Mouse (Mus musculus) induced T-regulatory cell, adult 2 months (primary cell): ENCODE data around the gene Ephb2.

ENCODE experiments used
- DNase-seq: peaks from one replicate; pipeline ENCODE4 v3.0.0-alpha.2; 2012; ENCODE audit warnings: low read depth

The Ephb2 gene

DNA sequence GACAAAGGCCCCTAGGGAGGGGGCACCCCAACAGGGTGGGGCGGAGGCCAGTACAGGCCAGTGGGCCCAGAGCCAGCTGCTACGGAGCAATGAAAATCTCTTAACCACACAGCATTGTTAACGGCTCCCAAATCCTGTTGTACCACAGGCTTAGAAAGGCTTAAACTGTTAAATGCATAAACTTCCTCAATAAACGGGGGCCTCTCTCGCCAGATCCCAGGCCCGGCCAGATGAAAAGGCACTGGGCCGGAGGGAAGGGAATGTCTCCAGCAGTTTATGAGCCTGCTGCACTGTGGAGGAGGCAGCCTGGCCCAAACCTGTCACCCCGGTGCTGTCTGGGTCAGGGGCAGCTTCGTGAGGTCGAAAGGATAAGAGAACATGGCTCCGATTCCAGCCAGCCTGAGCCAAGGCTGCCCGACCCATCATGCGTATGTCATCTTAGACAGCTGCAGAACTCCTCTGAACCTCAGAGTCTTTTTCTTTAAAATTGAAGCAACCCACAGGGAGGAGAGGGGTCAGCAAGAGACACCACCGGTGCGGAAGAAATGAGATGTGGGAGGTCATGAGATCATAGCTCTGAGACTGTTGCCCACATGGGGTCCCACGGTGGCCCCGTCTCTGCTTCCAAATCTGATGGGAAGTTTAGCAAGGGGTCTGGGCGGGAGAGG, 73.9 kb downstream of the Ephb2 start:
- no peak for DNase-seq

DNA sequence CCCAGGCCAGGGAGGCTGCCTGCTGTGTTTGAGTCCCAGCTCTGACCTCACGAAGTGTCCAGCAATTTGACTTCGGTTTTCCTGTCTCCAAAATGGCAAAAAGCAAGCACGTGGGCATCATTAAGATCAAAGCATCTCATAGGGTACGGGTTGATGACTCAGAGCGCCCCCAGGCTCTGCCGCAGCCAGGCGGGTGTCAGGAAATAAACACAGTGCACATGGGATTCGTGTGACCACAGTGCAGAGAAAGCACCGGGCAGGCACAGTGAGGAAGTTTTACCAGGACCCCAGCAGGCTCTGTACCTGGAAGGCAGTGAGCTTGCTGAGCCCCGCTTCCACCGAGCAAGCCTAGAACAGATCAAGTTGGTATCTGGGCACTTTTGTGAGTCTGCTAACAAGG, 74.9 kb downstream of the Ephb2 start:
- DNase-seq = no peak

DNA sequence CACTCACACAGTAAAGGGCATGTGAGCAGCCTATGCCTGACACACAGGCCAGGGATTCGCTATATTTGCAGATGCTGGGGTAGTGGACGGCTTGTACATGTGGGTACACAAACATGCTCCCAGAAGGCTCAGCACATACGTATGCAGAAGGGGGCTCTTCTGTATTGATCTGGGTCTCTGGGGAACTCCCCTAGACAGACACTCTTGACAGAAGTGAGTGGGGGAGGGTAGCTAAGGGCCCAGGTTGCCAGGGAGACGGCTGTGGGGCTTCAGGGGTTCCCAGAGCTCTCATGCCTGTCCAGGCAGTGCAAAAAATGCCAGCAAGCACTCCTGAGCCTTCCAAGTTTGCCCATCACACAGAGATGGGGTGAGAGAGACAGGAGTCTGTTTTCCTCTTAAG, 78.7 kb downstream of the Ephb2 start:
- DNase-seq = no peak

- no peak for DNase-seq
Measured at GRCm38 (mm10) chr4:136756486-136756885, 79.3 kb downstream of the Ephb2 start.

GRCm38 (mm10) chr4:136755364-136755811, 80.4 kb downstream of the Ephb2 start:
- no peak for DNase-seq

DNA sequence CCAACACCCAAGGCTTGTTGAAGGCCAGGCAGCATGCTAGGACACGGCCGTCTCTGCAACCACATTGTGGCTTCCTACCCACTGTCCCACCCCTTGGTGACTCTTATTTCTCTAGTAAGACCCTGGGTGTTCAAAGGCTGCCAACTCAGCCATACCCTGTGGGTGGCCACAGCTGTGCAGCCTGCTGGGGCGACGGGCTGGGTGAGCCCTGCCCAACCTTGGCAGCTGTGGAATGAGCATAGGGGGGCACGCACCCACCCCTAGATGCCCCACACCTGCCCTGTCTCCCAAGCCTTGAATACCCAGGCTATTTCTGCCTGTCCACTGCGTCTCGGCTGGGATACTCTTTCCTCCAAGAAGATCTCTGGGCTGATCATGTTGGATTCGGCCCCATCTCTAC, 81.5 kb downstream of the Ephb2 start:
- no peak for DNase-seq

GRCm38 (mm10) chr4:136751355-136752020, 84.3 kb downstream of the Ephb2 start:
- DNase-seq = no peak

DNA sequence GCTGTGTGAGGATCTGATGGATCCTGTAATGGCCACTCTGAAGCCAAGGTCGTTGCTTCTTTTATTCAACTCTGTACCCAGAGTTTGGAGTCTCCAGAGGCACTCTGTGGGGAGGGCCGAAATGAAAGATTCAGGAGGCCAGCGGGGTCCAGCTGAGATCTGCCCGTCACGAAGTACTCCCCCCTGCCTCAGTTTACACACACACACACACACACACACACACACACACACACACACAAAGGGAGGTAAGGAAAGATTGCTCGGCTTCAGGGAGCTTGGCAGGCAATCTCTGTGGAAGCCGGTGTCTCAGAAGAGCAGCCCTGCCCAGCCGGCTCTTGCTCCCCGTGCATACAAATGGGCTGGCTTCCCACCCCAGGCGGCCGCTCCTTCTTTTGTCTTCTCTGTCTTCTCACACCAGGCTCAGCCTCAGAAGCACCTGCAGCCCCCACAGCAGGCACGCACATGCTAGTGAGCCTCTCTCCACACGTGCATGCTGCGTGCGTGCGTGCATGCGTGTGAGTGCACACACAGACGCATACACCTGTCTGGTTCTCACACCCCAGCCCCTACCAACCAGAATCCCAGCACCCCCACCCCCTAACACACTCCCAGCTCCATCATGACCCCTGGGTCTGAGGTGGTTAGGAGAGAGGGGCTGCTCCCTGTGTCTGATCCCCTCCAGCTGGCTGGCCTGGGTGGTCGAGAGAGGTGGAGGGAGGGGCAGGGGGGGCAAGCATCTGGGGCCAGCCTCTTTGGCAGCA, 85.0 kb downstream of the Ephb2 start:
- no peak for DNase-seq

GRCm38 (mm10) chr4:136749851-136750577, 85.8 kb downstream of the Ephb2 start:
- DNase-seq = no peak

DNA sequence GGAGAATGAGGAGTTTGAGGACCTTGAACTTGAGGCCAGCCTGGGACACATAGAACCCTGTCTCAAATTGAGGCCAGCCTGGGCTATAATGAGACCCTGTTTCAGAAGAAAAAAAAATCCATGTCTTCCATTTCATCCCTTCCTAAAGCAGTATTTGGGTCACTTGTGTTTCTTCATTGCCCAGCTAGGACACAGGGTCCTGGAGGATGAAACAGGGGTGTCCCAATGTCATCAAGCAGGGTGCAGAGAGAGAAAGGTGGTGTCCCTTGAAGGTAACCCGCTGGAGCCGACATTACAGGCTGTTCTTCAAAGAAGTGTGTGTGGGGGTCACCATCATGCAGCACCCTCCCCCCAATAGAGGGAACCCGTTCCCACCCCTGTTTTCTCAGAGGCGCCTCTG, 86.4 kb downstream of the Ephb2 start:
- DNase-seq = no peak

GRCm38 (mm10) chr4:136748842-136749392, 86.9 kb downstream of the Ephb2 start:
- no peak for DNase-seq

GRCm38 (mm10) chr4:136746516-136746915, 89.3 kb downstream of the Ephb2 start:
- DNase-seq = no peak

DNA sequence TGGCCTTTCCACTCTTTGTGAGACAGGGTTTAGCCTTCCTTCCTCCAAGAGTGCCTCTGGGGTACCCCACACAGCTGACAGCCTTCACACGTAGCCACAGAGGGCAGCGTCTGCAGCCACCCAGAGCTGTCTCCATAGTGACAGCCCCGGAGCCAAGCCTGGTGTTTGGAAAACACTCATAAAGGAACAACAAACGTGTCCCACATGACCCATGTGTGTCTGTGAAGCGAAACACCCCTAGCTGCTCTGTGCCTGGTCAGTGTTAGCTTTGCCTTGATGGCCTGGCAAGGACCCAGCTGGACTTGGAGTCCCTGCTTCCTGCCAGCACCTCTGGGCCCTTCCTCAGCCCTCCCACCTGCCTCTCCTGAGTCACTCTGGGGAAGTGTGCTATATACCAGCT, 93.1 kb downstream of the Ephb2 start:
- no peak for DNase-seq

- no peak for DNase-seq
Measured at GRCm38 (mm10) chr4:136741840-136742239, 93.9 kb downstream of the Ephb2 start.

GRCm38 (mm10) chr4:136740963-136741362, 94.8 kb downstream of the Ephb2 start:
- DNase-seq = no peak

GRCm38 (mm10) chr4:136739189-136739588, 96.6 kb downstream of the Ephb2 start:
- DNase-seq = no peak

- no peak for DNase-seq
Measured at GRCm38 (mm10) chr4:136738291-136738690, 97.5 kb downstream of the Ephb2 start.

DNA sequence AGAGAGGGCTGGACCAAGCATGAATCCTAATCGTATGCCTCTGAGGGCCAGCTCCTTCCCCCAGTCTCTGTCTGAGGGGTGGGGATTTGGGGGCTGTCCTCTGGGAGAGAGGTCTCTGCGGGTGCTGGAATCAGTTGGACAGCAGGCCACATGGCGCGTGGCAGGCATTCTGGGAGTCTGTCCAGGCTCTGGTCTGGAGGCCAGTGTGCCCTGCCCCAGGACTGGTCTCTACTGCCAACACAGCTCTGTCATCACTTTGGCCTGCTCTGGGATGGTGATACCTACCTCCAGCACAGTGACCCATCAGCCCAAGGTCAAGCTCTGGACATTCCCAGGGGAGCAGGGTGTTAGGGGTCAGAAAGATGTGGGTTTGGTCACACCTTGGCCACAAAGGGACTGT, 99.9 kb downstream of the Ephb2 start:
- no peak for DNase-seq

GRCm38 (mm10) chr4:136734210-136734803, 101.5 kb downstream of the Ephb2 start:
- DNase-seq = no peak

GRCm38 (mm10) chr4:136733217-136733865, 102.4 kb downstream of the Ephb2 start:
- no peak for DNase-seq

- no peak for DNase-seq
Measured at GRCm38 (mm10) chr4:136732536-136733121, 103.2 kb downstream of the Ephb2 start.
